Mouse (Mus musculus): Measurements from ENCODE around the gene Mrpl9. TPM values are rescaled to one million over a fixed set of nuclear protein-coding genes. Genes with fewer than 3 reads are reported as not detected.

Mrpl9 gene
- polyA plus RNA-seq, 1 experiment: 86.4 TPM

- H3K4me3 ChIP-seq (ENCODE audit: insufficient read depth, low read depth, low read length): peak within 1 kb of the TSS; percentile 91
- no peaks in the 10 kb centered on the region for H3K4me1 ChIP-seq (ENCODE audit: control insufficient read depth, insufficient read depth, insufficient read length, low read length)
- H3K27ac ChIP-seq (replicated peaks; ENCODE audit: low read depth, low read length): peak within 1 kb of the TSS; percentile 58
These were observed 463 bp downstream of the Mrpl9 start, which contains the start of gene Oaz3 for GRCm38 (mm10) chr3:94443597-94443964. TSS of gene Oaz3 (minus strand) at chr3:94443915.

DNA sequence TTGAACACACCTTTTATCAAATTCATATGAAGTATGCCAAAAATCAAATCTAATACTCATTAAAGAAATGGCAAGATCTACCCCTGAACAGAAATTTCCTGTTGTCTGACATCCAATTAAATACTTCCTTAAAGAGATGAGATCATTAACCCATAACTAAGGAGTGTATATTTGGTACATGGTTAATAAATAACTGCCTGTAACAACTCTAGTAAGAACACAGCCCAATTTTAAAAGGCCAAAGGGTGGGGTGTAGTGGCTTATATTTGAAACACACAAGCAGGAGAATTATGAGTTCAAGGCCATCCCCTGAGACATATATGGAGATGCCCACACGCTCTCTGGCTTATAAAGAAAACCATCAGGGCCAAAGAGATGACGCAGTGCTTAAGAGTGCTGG lies 6.3 kb downstream of the Mrpl9 start:
- no peak overlapping the region for H3K27ac ChIP-seq (replicated peaks; ENCODE audit: low read depth, low read length)
- H3K4me3 ChIP-seq (ENCODE audit: insufficient read depth, low read depth, low read length): no peak overlapping the region
- H3K4me1 ChIP-seq (ENCODE audit: control insufficient read depth, insufficient read depth, insufficient read length, low read length): no peaks in the 10 kb centered on the region

DNA sequence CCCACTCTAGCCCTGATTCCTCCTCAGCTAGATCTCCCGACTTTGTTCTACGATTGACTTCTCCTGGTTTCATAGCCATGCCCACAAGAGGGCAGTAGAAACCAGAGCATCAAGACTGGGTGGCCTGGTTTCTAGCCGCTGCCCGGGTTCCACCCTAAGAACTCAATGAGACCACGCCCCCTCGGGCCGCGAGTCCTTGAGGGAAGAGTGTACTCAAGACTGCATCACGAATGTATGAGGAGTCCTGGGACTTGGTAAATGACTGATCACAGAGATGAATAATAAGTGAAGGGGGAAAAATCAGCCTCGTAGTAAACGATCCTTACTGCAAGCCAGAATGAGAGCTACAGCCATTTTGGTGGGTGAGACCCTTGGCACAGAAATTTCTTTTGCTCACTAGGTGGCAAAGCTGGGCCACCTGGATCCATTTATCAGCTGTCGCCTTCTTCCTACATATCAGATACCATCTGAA lies 13.4 kb downstream of the Mrpl9 start:
- Histone ChIP-seq H3K27ac (replicated peaks; ENCODE audit: low read depth, low read length) (no peak overlapping the region), H3K4me3 (ENCODE audit: insufficient read depth, low read depth, low read length) (peak overlapping the region; percentile 40; the same call in 1 of the 2 replicates), H3K4me1 (ENCODE audit: control insufficient read depth, insufficient read depth, insufficient read length, low read length) (no peaks in the 10 kb centered on the region)

DNA sequence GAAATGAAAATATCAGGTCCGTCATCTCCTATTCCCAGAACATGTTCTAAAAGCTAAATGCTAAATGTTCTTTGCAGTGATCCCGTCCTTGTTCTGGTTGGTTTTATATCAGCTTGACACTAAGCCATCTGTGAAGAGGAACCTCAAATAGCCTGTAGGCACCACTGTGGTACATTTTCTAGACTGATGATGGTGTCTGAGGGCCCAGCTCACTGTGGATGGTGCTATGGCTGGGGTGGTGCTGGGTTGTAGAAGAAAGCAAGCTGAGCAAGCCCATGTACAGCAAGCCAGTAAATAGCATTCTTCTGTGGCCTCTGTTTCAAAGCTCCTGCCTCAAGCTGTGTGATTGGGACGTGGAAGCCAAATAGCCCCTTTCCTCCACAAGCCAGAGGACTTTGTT lies 13.9 kb downstream of the Mrpl9 start:
- Histone ChIP-seq H3K4me3 (ENCODE audit: insufficient read depth, low read depth, low read length) (no peak overlapping the region), H3K27ac (replicated peaks; ENCODE audit: low read depth, low read length) (no peak overlapping the region), H3K4me1 (ENCODE audit: control insufficient read depth, insufficient read depth, insufficient read length, low read length) (no peaks in the 10 kb centered on the region)

DNA sequence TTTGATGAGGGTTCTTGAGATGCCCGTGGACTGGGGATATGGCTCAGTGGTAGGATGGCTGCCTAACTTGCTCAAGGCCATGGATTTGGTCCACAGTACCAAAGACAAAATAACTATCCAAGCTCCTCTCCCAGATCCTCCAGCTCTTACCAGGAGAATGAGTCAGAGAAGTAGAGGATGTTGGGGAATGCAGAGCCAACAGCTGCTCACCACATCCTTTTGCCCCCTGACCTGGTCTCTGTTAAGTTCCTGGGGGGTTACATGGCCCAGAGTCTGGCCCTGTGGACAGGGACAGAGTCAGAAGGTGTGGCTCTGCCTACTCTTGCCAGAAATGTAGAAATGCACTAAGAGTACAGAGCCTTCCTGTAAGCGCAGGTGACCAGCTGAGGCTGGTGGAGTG lies 16.7 kb downstream of the Mrpl9 start:
- Histone ChIP-seq H3K4me1 (ENCODE audit: control insufficient read depth, insufficient read depth, insufficient read length, low read length) (no peaks in the 10 kb centered on the region), H3K27ac (replicated peaks; ENCODE audit: low read depth, low read length) (no peak overlapping the region), H3K4me3 (ENCODE audit: insufficient read depth, low read depth, low read length) (no peak overlapping the region)

DNA sequence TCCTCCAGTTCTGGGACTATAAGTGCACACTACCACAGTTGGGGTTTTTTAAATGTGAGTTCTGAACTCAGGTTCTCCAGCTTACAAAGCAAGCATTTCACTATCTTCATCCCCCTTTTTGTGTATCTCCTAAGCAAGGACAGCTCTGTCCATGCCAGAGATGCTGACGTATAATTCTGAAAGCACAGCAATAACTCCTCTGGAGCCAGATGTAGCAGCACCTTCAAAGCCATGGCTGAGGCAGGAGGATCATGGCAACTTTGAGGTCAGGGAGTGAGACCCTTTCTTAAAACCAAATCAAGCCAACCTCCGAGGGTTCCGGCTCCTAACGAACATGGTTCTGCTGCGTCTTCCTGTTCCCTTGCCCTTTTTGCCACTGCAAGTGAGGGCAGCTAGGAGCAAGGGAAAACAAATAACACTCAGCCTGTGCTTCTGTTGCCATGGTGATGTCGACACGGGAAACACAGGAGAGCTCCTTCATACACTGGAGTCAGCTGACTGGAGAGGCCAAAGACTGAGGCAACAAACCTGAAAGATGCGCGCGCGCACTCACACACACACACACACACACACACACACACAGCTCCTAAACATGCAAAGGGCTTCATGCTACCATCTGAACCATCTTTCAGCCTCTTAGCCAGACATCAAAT lies 20.9 kb downstream of the Mrpl9 start:
- no peak overlapping the region for H3K4me3 ChIP-seq (ENCODE audit: insufficient read depth, low read depth, low read length)
- no peak overlapping the region for H3K27ac ChIP-seq (replicated peaks; ENCODE audit: low read depth, low read length)
- no peaks in the 10 kb centered on the region for H3K4me1 ChIP-seq (ENCODE audit: control insufficient read depth, insufficient read depth, insufficient read length, low read length)

DNA sequence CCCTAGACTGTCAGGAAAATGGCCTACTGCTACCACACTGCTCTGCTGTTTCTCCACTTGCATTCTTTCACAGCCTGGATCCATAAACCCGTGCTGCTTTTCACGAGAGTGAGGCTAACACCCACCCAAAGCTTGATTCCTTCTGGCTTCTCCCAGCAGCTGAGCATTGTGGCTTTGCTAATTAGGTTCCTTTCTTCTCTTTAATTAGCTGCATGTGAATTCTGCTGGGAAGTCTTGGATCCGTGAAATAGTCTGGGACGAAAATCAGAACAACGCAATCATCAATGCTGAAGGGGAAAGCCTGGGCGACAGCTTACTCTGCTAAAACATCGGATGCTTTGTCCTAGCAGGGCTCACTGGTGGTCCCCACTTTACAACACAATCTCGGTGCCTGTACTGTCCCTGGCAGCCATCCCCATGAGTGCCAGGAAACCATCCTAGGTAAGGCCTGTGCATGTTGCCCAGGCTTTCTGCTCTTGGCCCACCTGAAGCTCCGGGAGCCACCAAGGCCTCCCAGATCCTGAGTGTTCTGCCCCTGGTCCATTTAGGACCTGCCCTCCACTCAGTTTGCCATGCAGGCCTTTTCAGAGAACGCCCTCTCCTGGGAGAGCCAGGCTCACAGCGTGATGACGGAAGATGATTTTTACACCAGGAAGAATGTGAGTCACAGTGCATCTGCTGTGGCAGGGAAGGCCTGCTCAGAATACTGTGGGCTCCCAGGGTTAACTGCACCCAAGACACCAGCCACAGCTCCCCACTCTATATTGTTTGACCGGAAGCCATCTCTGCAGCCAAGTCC lies 22.7 kb downstream of the Mrpl9 start:
- Histone ChIP-seq H3K4me1 (ENCODE audit: control insufficient read depth, insufficient read depth, insufficient read length, low read length) (no peaks in the 10 kb centered on the region), H3K4me3 (ENCODE audit: insufficient read depth, low read depth, low read length) (no peak overlapping the region), H3K27ac (replicated peaks; ENCODE audit: low read depth, low read length) (no peak overlapping the region)

GRCm38 (mm10) chr3:94468931-94469330 lies 25.8 kb downstream of the Mrpl9 start:
- Histone ChIP-seq H3K27ac (replicated peaks; ENCODE audit: low read depth, low read length) (no peak overlapping the region), H3K4me3 (ENCODE audit: insufficient read depth, low read depth, low read length) (no peak overlapping the region), H3K4me1 (ENCODE audit: control insufficient read depth, insufficient read depth, insufficient read length, low read length) (no peaks in the 10 kb centered on the region)

DNA sequence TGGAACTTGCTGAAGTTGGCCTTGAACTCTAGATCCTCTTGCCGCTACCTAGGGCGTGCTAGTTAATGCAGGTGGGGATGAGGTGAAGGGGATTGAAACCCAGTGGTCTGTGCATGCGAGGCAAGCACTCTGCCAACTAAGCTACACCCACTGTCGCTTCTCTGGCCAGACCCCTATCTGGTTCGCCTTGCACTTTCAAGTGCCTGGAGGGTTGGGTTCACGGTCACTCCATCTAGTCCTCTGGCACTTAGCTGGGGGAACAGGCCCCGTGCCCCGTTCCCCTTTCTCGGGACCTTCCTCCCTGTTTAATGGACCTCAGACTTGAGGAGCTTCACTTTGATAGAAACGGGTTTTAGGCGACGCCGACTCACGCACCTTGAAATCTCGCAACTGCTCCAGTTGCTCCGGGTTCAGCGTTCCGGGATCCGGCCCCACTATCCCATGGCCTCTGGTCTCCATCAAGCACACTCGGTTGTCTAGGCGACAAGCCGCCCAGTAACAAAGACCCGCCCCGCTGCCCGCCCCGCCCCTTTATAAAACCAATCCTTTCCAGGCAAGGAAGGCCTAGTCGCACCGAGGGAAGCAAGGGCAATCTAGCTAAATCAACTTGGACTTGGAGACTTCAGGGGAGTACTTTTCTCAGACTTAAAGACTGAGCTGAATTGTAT lies 29.5 kb downstream of the Mrpl9 start:
- Histone ChIP-seq H3K4me3 (ENCODE audit: insufficient read depth, low read depth, low read length) (no peak overlapping the region), H3K27ac (replicated peaks; ENCODE audit: low read depth, low read length) (no peak overlapping the region), H3K4me1 (ENCODE audit: control insufficient read depth, insufficient read depth, insufficient read length, low read length) (no peaks in the 10 kb centered on the region; the same call in 1 of the 2 replicates)

- H3K27ac ChIP-seq (replicated peaks; ENCODE audit: low read depth, low read length): no peak overlapping the region
- no peaks in the 10 kb centered on the region; the same call in 1 of the 2 replicates for H3K4me1 ChIP-seq (ENCODE audit: control insufficient read depth, insufficient read depth, insufficient read length, low read length)
- no peak overlapping the region for H3K4me3 ChIP-seq (ENCODE audit: insufficient read depth, low read depth, low read length)
These were observed 30.0 kb downstream of the Mrpl9 start for GRCm38 (mm10) chr3:94473115-94473505.

GRCm38 (mm10) chr3:94473567-94474232 lies 30.6 kb downstream of the Mrpl9 start:
- Histone ChIP-seq H3K4me1 (ENCODE audit: control insufficient read depth, insufficient read depth, insufficient read length, low read length) (no peaks in the 10 kb centered on the region; the same call in 1 of the 2 replicates), H3K27ac (replicated peaks; ENCODE audit: low read depth, low read length) (no peak overlapping the region), H3K4me3 (ENCODE audit: insufficient read depth, low read depth, low read length) (no peak overlapping the region)

DNA sequence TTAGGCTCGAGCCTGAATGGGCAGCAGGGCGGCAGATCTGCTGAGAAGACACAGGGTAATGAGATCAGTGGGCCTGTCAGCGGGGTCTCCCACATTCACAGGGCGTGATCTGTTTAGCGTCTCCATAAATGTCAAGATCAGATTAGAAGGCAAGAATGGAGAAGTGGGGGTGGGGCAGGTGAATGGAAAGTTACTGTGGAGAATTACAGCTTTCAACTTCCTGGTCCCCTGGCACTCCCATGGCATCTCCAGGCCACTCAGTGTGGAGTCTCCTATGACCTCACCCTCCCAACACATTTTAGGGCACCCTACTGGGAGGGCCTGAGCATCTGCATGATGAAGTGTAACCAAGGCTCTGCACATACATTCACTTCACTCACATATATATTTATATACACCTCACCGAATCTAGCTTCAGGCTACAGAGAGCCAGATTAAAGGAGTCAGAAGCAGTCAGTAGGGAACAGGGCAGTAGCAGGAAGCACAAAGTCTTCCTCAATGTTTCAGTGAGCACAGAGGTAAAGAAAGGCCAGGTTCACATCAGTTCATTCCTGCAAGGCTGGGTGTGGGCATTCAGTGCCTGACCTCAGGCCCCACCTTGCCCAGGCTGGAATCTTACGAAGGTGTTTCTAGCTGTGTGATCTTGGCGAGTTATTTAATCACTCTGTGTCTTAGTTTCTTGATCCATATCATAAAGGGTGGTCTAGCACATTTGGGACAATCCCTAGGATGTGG lies 33.4 kb downstream of the Mrpl9 start:
- Histone ChIP-seq H3K4me3 (ENCODE audit: insufficient read depth, low read depth, low read length) (no peak overlapping the region), H3K27ac (replicated peaks; ENCODE audit: low read depth, low read length) (no peak overlapping the region), H3K4me1 (ENCODE audit: control insufficient read depth, insufficient read depth, insufficient read length, low read length) (no peaks in the 10 kb centered on the region; the same call in 1 of the 2 replicates)

DNA sequence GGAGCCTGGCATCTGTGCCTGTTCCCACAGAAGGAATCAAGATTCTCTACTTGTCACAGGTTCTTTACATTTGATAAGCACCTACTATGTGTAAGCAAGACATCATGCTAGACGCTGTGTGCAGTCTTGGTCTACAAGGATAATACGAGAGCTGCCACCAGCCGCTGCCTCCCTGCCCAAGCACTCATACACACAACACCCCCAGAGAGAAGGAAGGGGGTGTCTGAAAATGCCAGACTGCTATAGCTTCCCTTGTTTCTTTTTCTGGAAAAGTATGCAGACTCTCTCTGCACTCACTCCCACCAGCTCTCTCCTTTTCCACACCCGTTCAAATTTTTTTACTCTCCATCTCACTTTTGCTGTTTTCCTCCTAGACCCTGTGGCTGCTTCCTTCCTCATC lies 34.3 kb downstream of the Mrpl9 start:
- Histone ChIP-seq H3K4me1 (ENCODE audit: control insufficient read depth, insufficient read depth, insufficient read length, low read length) (no peaks in the 10 kb centered on the region; the same call in 1 of the 2 replicates), H3K4me3 (ENCODE audit: insufficient read depth, low read depth, low read length) (no peak overlapping the region), H3K27ac (replicated peaks; ENCODE audit: low read depth, low read length) (no peak overlapping the region)

GRCm38 (mm10) chr3:94477981-94478422 lies 34.9 kb downstream of the Mrpl9 start, which contains the start of gene Celf3:
TSS of gene Celf3 (plus strand) at chr3:94478295.
- H3K4me3 ChIP-seq (ENCODE audit: insufficient read depth, low read depth, low read length): no peak within 1 kb of the TSS
- H3K4me1 ChIP-seq (ENCODE audit: control insufficient read depth, insufficient read depth, insufficient read length, low read length): no peaks in the 10 kb centered on the region; the same call in 1 of the 2 replicates
- H3K27ac ChIP-seq (replicated peaks; ENCODE audit: low read depth, low read length): no peak within 1 kb of the TSS
